Mouse (Mus musculus): ENCODE measurements at regions not wholly inside any gene's neighbourhood (a gene's known extent, or its start where the extent isn't known, plus 50 kb on each side); places are given as distances from the start of the nearest gene placed in this dataset.

- no peak for TF ChIP-seq CTCF (IDR thresholded peaks at IDR 0.05; ENCODE audit: extremely low read depth, insufficient read length, insufficient replicate concordance, low read depth, low read length)
- no peak for TF ChIP-seq POLR2A (IDR thresholded peaks at IDR 0.05; ENCODE audit: low read depth, low read length)
These were observed 168.1 kb downstream of the Rnf152 start for GRCm38 (mm10) chr1:105188210-105188919.
